Mouse (Mus musculus) R1 (cell line): ENCODE measurements around the gene Gm813.

ENCODE experiments used
- DNase-seq: peaks from one replicate; pipeline ENCODE4 v3.0.0-alpha.2; 2018; ENCODE audit warnings: low read depth, low spot score

Gm813 gene

GRCm38 (mm10) chr16:58604680-58605079, 12.1 kb downstream of the Gm813 start:
- DNase-seq = no peak

- DNase-seq = no peak
Measured at GRCm38 (mm10) chr16:58603831-58604230, 12.9 kb downstream of the Gm813 start.

GRCm38 (mm10) chr16:58600846-58601245, 15.9 kb downstream of the Gm813 start:
- DNase-seq = no peak

GRCm38 (mm10) chr16:58591299-58591698, 25.5 kb downstream of the Gm813 start:
- no peak for DNase-seq

GRCm38 (mm10) chr16:58589444-58589843, 27.3 kb downstream of the Gm813 start:
- no peak for DNase-seq

GRCm38 (mm10) chr16:58573949-58574722, 42.6 kb downstream of the Gm813 start:
- no peak for DNase-seq

- no peak for DNase-seq
Measured at GRCm38 (mm10) chr16:58570694-58571264, 46.0 kb downstream of the Gm813 start.
